Mouse (Mus musculus): Measurements from ENCODE around the gene 1110017D15Rik. TPM values are rescaled to one million over a fixed set of nuclear protein-coding genes. Genes with fewer than 3 reads are reported as not detected.

1110017D15Rik gene
- polyA plus RNA-seq, 1 experiment from 2014 or later: 0.68 TPM

DNA sequence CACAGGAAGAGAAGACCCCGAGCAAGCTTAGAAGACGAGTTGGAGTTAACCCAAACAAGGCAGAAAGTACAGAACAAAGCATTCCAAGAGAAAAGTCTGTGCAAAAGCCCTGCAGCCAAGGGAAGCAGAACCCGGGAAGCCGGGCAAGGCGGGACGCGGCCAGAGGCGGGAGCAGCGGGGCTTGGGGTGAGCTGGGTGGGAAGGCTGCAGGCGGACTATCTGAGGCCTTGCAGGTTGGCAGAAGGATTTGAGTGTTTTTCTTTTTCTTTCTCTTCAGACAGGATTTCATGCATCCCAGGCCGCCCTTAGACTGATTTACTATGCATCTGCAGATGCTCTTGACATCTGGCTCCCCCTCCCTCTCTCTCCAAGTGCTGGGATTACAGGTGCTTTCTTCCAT is 36.0 kb upstream of the 1110017D15Rik start:
- WGBS: 71% methylated on average over 11 of the region's 11 CpGs
- TF ChIP-seq CTCF (IDR thresholded peaks at IDR 0.05; ENCODE audit: low read depth): no peak
- no peaks in the 10 kb centered on the region for H3K36me3 ChIP-seq (ENCODE audit: insufficient read depth, low read length)
- no peak overlapping the region for H3K4me3 ChIP-seq (replicated peaks; ENCODE audit: low read depth, low read length)
- H3K9ac ChIP-seq (ENCODE audit: low read depth, low read length): no peak overlapping the region
- no peak for DNase-seq (ENCODE audit: low spot score)
- H3K4me1 ChIP-seq (replicated peaks; ENCODE audit: insufficient read depth, low read length): peaks cover 9% of the 10 kb centered on the region; the same call in 1 of the 2 replicates
- H3K4me2 ChIP-seq (ENCODE audit: low read length): no peak overlapping the region
- no peaks in the 10 kb centered on the region for H3K9me3 ChIP-seq (replicated peaks; ENCODE audit: low read length)
- H3K27ac ChIP-seq: no peak overlapping the region
- no peak for ATAC-seq (replicated peaks; ENCODE audit: low FRiP score, low read depth)
- no peaks in the 10 kb centered on the region for H3K27me3 ChIP-seq (ENCODE audit: insufficient read depth, low read length)

DNA sequence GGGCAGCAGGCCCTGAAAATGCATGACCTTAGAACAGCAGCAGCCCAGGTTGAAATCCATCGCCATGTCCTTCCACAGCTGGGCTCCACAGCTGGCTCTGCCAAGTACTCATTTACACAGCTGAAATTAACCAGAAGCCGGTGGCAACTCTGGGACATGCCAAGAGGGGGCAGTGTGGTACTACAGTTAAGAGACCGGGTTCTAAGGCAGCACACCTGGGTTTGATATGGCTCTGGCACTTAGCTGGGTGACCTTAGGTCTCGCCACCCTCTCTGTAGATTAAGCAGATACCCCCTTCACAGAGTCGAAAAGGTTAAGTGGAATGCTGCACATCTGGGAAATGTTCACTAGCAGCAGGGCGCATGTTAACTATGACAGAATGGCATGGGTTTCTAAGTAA is 35.4 kb upstream of the 1110017D15Rik start:
- 33% methylated on average over 6 of the region's 6 CpGs for WGBS
- peak; percentile 79 for DNase-seq (ENCODE audit: low spot score)
- H3K27ac ChIP-seq: no peak overlapping the region
- H3K4me3 ChIP-seq (replicated peaks; ENCODE audit: low read depth, low read length): no peak overlapping the region
- no peak overlapping the region for H3K9ac ChIP-seq (ENCODE audit: low read depth, low read length)
- no peaks in the 10 kb centered on the region for H3K9me3 ChIP-seq (replicated peaks; ENCODE audit: low read length)
- no peaks in the 10 kb centered on the region for H3K36me3 ChIP-seq (ENCODE audit: insufficient read depth, low read length)
- H3K4me2 ChIP-seq (ENCODE audit: low read length): no peak overlapping the region
- H3K4me1 ChIP-seq (replicated peaks; ENCODE audit: insufficient read depth, low read length): peaks cover 9% of the 10 kb centered on the region; the same call in 1 of the 2 replicates
- H3K27me3 ChIP-seq (ENCODE audit: insufficient read depth, low read length): no peaks in the 10 kb centered on the region
- no peak for ATAC-seq (replicated peaks; ENCODE audit: low FRiP score, low read depth)
- TF ChIP-seq CTCF (IDR thresholded peaks at IDR 0.05; ENCODE audit: low read depth): peak; percentile 85

DNA sequence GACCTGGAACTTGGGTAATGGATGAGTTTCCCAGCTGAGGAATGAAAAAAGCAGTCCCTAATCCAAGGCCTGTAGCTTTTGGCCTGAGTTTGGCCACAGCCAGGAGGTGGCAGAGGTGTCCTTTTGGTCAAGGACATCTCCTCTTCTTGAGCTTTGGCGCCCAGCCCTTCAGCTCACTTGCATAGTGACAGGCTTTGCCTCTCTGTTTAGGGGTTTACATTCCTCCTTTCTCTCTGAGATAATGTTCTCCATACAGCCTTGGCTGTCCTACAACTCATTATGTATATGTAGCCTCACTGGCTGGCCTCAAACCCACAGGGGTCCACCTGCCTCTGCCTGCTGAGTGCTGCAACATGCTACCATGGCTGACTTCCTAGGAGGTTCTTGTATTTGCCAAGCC is 30.0 kb upstream of the 1110017D15Rik start:
- H3K9me3 ChIP-seq (replicated peaks; ENCODE audit: low read length): no peaks in the 10 kb centered on the region
- no peak overlapping the region for H3K9ac ChIP-seq (ENCODE audit: low read depth, low read length)
- no peaks in the 10 kb centered on the region for H3K4me1 ChIP-seq (replicated peaks; ENCODE audit: insufficient read depth, low read length)
- no peak for TF ChIP-seq CTCF (IDR thresholded peaks at IDR 0.05; ENCODE audit: low read depth)
- no peak for ATAC-seq (replicated peaks; ENCODE audit: low FRiP score, low read depth)
- H3K4me2 ChIP-seq (ENCODE audit: low read length): no peak overlapping the region
- DNase-seq (ENCODE audit: low spot score): no peak
- no peaks in the 10 kb centered on the region for H3K36me3 ChIP-seq (ENCODE audit: insufficient read depth, low read length)
- 91% methylated on average over 1 of the region's 1 CpGs for whole genome bisulfite sequencing
- no peak overlapping the region for H3K4me3 ChIP-seq (replicated peaks; ENCODE audit: low read depth, low read length)
- no peak overlapping the region for H3K27ac ChIP-seq
- no peaks in the 10 kb centered on the region for H3K27me3 ChIP-seq (ENCODE audit: insufficient read depth, low read length)

DNA sequence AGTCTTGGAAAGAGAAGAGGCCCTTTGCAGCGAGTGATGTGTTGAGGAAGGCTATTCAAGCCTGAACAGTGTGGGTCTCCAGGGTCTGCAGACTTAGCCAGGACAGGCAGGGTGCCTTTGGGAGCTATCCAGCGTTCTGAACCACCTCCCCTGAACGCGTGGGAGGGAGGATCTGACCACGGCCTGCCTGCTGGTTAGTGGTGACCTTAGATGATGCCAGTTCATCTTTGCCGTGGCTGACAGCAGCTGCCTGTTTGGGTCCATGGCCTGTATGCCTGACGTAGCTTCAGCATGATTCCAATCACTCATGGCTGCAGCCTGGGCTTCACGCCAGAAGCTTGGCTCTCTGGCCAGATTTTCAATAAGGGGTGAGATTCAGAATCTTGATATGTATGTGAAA is 28.9 kb upstream of the 1110017D15Rik start:
- TF ChIP-seq CTCF (IDR thresholded peaks at IDR 0.05; ENCODE audit: low read depth): no peak
- peak; percentile 74 for DNase-seq (ENCODE audit: low spot score)
- WGBS: 12% methylated on average over 8 of the region's 8 CpGs

DNA sequence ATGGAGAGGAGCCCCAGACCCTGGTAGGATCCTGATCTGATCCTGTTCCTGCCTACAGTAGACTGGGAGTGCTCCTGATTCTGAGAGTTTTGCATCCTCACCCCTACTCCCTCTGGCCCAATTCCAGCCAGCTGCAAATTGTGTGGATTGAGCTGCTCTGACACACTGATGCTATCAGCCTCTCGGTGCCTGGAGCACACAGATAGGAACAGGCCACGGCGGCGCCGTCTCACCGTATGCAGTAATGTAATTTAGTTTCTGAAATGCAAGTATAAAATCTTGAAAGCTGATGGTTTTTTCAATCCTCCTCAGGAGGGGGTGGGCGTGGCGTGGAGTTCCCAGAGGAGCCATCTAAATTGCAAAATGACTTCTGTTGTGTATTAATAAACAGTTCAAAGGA is 25.0 kb upstream of the 1110017D15Rik start:
- H3K36me3 ChIP-seq (ENCODE audit: insufficient read depth, low read length): no peaks in the 10 kb centered on the region
- no peak overlapping the region for H3K27ac ChIP-seq
- H3K27me3 ChIP-seq (ENCODE audit: insufficient read depth, low read length): no peaks in the 10 kb centered on the region
- ATAC-seq (replicated peaks; ENCODE audit: low FRiP score, low read depth) (no peak), DNase-seq (ENCODE audit: low spot score) (no peak)
- no peak overlapping the region for H3K9ac ChIP-seq (ENCODE audit: low read depth, low read length)
- WGBS: 70% methylated on average over 8 of the region's 8 CpGs
- H3K9me3 ChIP-seq (replicated peaks; ENCODE audit: low read length): no peaks in the 10 kb centered on the region
- H3K4me3 ChIP-seq (replicated peaks; ENCODE audit: low read depth, low read length): no peak overlapping the region
- no peak overlapping the region for H3K4me2 ChIP-seq (ENCODE audit: low read length)
- TF ChIP-seq CTCF (IDR thresholded peaks at IDR 0.05; ENCODE audit: low read depth): no peak
- no peaks in the 10 kb centered on the region for H3K4me1 ChIP-seq (replicated peaks; ENCODE audit: insufficient read depth, low read length)

More for the DNA sequence above, 28.9 kb upstream of the 1110017D15Rik start:
- no peak overlapping the region for H3K4me3 ChIP-seq (replicated peaks; ENCODE audit: low read depth, low read length)
- no peak overlapping the region for H3K9ac ChIP-seq (ENCODE audit: low read depth, low read length)
- no peaks in the 10 kb centered on the region for H3K9me3 ChIP-seq (replicated peaks; ENCODE audit: low read length)
- H3K4me1 ChIP-seq (replicated peaks; ENCODE audit: insufficient read depth, low read length): no peaks in the 10 kb centered on the region
- H3K36me3 ChIP-seq (ENCODE audit: insufficient read depth, low read length): no peaks in the 10 kb centered on the region
- no peak overlapping the region for H3K27ac ChIP-seq
- H3K27me3 ChIP-seq (ENCODE audit: insufficient read depth, low read length): no peaks in the 10 kb centered on the region
- peak; percentile 33; the same call in 1 of the 2 replicates for ATAC-seq (replicated peaks; ENCODE audit: low FRiP score, low read depth)
- H3K4me2 ChIP-seq (ENCODE audit: low read length): no peak overlapping the region

DNA sequence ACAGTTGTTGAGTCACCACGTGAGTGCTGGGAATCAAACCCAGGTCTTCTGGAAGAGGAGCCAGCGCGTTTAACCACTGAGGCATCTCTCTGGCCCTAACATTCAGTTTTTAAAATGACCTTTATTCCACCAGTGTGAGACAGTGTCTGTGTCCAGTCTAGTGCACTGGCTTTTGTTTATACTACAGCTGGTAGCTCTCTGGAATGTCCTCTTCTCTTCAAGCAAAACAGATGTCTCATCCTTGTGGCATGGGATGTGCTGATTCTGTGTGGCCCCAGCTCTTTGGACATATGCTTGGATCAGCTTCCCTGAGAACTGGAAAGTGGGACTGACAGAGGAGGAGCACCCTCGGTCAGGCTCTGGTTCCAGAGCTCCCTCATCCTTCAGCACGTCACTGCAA is 17.7 kb upstream of the 1110017D15Rik start:
- no peak for ATAC-seq (replicated peaks; ENCODE audit: low FRiP score, low read depth)
- no peak overlapping the region for H3K4me3 ChIP-seq (replicated peaks; ENCODE audit: low read depth, low read length)
- H3K36me3 ChIP-seq (ENCODE audit: insufficient read depth, low read length): no peaks in the 10 kb centered on the region
- TF ChIP-seq CTCF (IDR thresholded peaks at IDR 0.05; ENCODE audit: low read depth): no peak
- no peak overlapping the region for H3K4me2 ChIP-seq (ENCODE audit: low read length)
- 73% methylated on average over 5 of the region's 5 CpGs for WGBS
- H3K9me3 ChIP-seq (replicated peaks; ENCODE audit: low read length): no peaks in the 10 kb centered on the region
- no peak overlapping the region for H3K9ac ChIP-seq (ENCODE audit: low read depth, low read length)
- DNase-seq (ENCODE audit: low spot score): no peak
- H3K4me1 ChIP-seq (replicated peaks; ENCODE audit: insufficient read depth, low read length): no peaks in the 10 kb centered on the region
- H3K27me3 ChIP-seq (ENCODE audit: insufficient read depth, low read length): no peaks in the 10 kb centered on the region
- H3K27ac ChIP-seq: no peak overlapping the region

DNA sequence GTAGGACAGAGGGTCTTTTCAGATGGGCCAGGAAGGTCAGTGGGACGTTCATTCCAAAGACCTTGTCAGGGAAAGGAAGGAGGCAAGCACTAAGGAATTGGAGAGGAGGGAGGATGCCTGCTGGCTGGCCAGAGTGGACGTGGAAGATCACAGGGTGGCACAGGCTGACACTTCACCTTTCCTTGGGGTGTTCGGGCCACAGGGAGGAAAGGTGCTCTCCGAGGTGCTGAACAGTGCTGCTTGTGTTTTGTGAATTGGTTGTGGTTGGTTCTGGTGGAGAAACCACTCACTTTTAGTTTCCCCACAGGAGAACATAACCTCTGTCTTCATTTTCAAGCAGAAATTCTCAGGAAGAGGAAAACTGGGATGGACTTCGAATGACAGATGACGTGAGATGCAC is 15.3 kb upstream of the 1110017D15Rik start:
- H3K4me2 ChIP-seq (ENCODE audit: low read length): no peak overlapping the region
- H3K4me3 ChIP-seq (replicated peaks; ENCODE audit: low read depth, low read length): no peak overlapping the region
- no peak for TF ChIP-seq CTCF (IDR thresholded peaks at IDR 0.05; ENCODE audit: low read depth)
- ATAC-seq (replicated peaks; ENCODE audit: low FRiP score, low read depth) (no peak), DNase-seq (ENCODE audit: low spot score) (peak; percentile 43)
- WGBS: 22% methylated on average over 6 of the region's 6 CpGs
- no peaks in the 10 kb centered on the region for H3K4me1 ChIP-seq (replicated peaks; ENCODE audit: insufficient read depth, low read length)
- H3K9ac ChIP-seq (ENCODE audit: low read depth, low read length): no peak overlapping the region
- H3K27me3 ChIP-seq (ENCODE audit: insufficient read depth, low read length): no peaks in the 10 kb centered on the region
- no peak overlapping the region for H3K27ac ChIP-seq
- no peaks in the 10 kb centered on the region for H3K9me3 ChIP-seq (replicated peaks; ENCODE audit: low read length)
- no peaks in the 10 kb centered on the region for H3K36me3 ChIP-seq (ENCODE audit: insufficient read depth, low read length)
